ENCODE assay signal across 14 mouse cellular contexts in the genomic region with DNA sequence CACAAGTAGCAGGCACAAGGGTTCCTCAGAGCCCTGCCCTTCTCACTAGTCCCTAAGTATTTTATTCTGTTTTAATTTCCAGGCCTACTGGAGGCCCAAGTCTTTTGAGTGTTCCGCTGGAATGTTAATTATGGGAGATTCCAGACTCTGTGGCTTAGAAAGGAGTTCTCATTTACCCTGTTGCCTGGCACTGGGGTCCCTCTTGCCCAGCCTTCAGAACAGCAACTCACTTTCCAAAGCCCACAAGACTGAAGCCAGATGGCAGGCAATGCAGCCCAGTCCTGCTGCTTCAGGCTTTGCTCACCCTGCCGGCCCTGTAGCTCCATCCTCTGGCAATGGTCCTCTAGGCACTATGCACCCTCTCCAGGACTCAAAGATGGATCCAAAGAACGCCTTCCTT.
DNase-seq lines count a peak whose midpoint lies in the region; ATAC-seq and TF ChIP-seq lines count a peak whose summit lies in the region.
"Had no signal": no experiment of that assay in that cellular context is flagged by ENCODE, and none has a peak within 500 bp of the region (broad histone marks: within the 10 kb centered on the region; RNA-seq: fewer than 3 reads in every experiment).

No protein-coding gene starts in this region.

- H3K4me3 ChIP-seq in hindbrain, embryonic 16.5 days (ENCODE audit: low read length), result no peak overlapping the region
- H3K4me3 ChIP-seq in hindbrain, embryonic 11.5 days (ENCODE audit: low read depth, low read length), result no peak overlapping the region
- H3K4me3 ChIP-seq: heart, embryonic 13.5 days; hindbrain, embryonic 15.5 days; liver, embryonic 12.5 days had no signal

- peak; percentile 80 for ATAC-seq in hindbrain, embryonic 16.5 days
- no peak for ATAC-seq in hindbrain, embryonic 11.5 days (ENCODE audit: low FRiP score)
- ATAC-seq: liver, embryonic 12.5 days had no signal

- no peak for DNase-seq in hindbrain, embryonic 11.5 days (ENCODE audit: low spot score)
- DNase-seq in brain, embryonic 14.5 days (ENCODE audit: low read depth), result peak; percentile 71
- peak; percentile 16 to 20 for DNase-seq in cerebellum, postnatal 14 days
- DNase-seq in left cerebral cortex, postnatal 10 days (ENCODE audit: extremely low spot score in 1 of 2, low spot score in 2 of 2), result peak; percentile 27 to 42
- DNase-seq in urinary bladder, postnatal 36 days (ENCODE audit: low spot score in 2 of 2), result no peak
- DNase-seq in thymus, postnatal 14 days, result no peak
- DNase-seq: adrenal gland, postnatal 25 days; gastrocnemius, postnatal 14 days; kidney, postnatal 10 days had no signal

- intact Hi-C loops in left cerebral cortex, postnatal 10 days (cut with DNase I), result no loop called here

- TF ChIP-seq CTCF in brain, embryonic 14.5 days (IDR thresholded peaks at IDR 0.05; ENCODE audit: borderline replicate concordance, extremely low read depth, insufficient read depth, insufficient read length), result no peak

- H3K4me2 ChIP-seq in hindbrain, embryonic 16.5 days (ENCODE audit: low read length), result no peak overlapping the region
- no peak overlapping the region for H3K4me2 ChIP-seq in hindbrain, embryonic 11.5 days (replicated peaks; ENCODE audit: low read depth, low read length)
- H3K4me2 ChIP-seq: heart, embryonic 13.5 days; hindbrain, embryonic 15.5 days; liver, embryonic 12.5 days had no signal

- 68% methylated on average over 3 of the region's 3 CpGs for WGBS in hindbrain, embryonic 16.5 days
- WGBS in hindbrain, embryonic 11.5 days, result 81% methylated on average over 3 of the region's 3 CpGs

- no peak for TF ChIP-seq POLR2A in brain, embryonic 14.5 days (IDR thresholded peaks at IDR 0.05; ENCODE audit: borderline replicate concordance, extremely low read depth, insufficient read depth, insufficient read length, poor library complexity, severe bottlenecking)

- H3K36me3 ChIP-seq in hindbrain, embryonic 16.5 days (ENCODE audit: control insufficient read depth, insufficient read depth, low read length), result no peaks in the 10 kb centered on the region
- H3K36me3 ChIP-seq in hindbrain, embryonic 11.5 days (ENCODE audit: control insufficient read depth, insufficient read depth, low read length), result no peaks in the 10 kb centered on the region
- H3K36me3 ChIP-seq: heart, embryonic 13.5 days; hindbrain, embryonic 15.5 days; liver, embryonic 12.5 days had no signal

- H3K27me3 ChIP-seq in hindbrain, embryonic 16.5 days (replicated peaks; ENCODE audit: control insufficient read depth, insufficient read depth, low read length), result no peaks in the 10 kb centered on the region
- H3K27me3 ChIP-seq in hindbrain, embryonic 11.5 days (ENCODE audit: control insufficient read depth, insufficient read depth, low read length), result no peaks in the 10 kb centered on the region
- H3K27me3 ChIP-seq: heart, embryonic 13.5 days; hindbrain, embryonic 15.5 days; liver, embryonic 12.5 days had no signal

- no peaks in the 10 kb centered on the region for H3K9me3 ChIP-seq in hindbrain, embryonic 16.5 days (ENCODE audit: control insufficient read depth, low read length)
- H3K9me3 ChIP-seq in hindbrain, embryonic 11.5 days (ENCODE audit: control insufficient read depth, low read length), result no peaks in the 10 kb centered on the region
- H3K9me3 ChIP-seq: heart, embryonic 13.5 days; hindbrain, embryonic 15.5 days; liver, embryonic 12.5 days had no signal

- no peak overlapping the region for H3K27ac ChIP-seq in hindbrain, embryonic 16.5 days (ENCODE audit: low read depth, low read length)
- no peak overlapping the region for H3K27ac ChIP-seq in hindbrain, embryonic 11.5 days (ENCODE audit: low read depth, low read length)
- H3K27ac ChIP-seq: heart, embryonic 13.5 days; hindbrain, embryonic 15.5 days; liver, embryonic 12.5 days; macrophage had no signal

- no peak overlapping the region for H3K9ac ChIP-seq in hindbrain, embryonic 16.5 days (ENCODE audit: low read depth, low read length)
- H3K9ac ChIP-seq in hindbrain, embryonic 11.5 days (ENCODE audit: low read depth, low read length), result no peak overlapping the region
- H3K9ac ChIP-seq: heart, embryonic 13.5 days; hindbrain, embryonic 15.5 days; liver, embryonic 12.5 days had no signal

- no peaks in the 10 kb centered on the region for H3K4me1 ChIP-seq in hindbrain, embryonic 16.5 days (ENCODE audit: control insufficient read depth, insufficient read depth, low read depth, low read length)
- no peaks in the 10 kb centered on the region for H3K4me1 ChIP-seq in hindbrain, embryonic 11.5 days (replicated peaks; ENCODE audit: control insufficient read depth, insufficient read depth, low read length)
- H3K4me1 ChIP-seq: heart, embryonic 13.5 days; hindbrain, embryonic 15.5 days; liver, embryonic 12.5 days had no signal

Comparison
In these comparisons a context has a peak if more than half of its experiments do, and no peak if none do; other contexts are left out.
1. DNase-seq: peak in brain, embryonic 14.5 days (single experiment), cerebellum, postnatal 14 days (2 of 2) and left cerebral cortex, postnatal 10 days (2 of 2); none in hindbrain, embryonic 11.5 days (single experiment), urinary bladder, postnatal 36 days (0 of 2) and thymus, postnatal 14 days (single experiment).